31 mouse cellular contexts compared by ENCODE assay signal in the genomic region with DNA sequence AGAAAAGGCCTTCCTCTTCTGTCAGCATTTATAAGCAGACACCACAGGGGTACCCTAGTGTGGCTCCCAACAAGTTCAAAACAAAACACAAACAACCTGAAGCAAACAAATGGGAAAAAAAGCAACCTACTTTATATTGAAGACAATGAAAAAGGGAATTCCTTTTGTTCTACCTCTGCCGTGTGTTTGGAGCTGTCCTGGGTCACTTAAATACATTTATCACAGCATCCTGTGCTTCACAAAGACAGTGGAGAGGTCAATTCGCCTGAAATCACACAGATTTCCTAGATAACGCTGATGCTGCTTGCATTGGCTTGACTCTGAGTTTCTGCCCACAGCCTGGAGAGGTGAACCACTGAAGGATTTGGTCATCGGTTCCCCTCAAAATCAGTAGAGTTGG.
"Had no signal": no experiment of that assay in that cellular context is flagged by ENCODE, and none has a peak within 500 bp of the region (broad histone marks: within the 10 kb centered on the region; RNA-seq: fewer than 3 reads in every experiment).

No protein-coding gene starts in this region.

- DNase-seq: left cerebral cortex, postnatal 4 days; liver; liver, embryonic 13.5 days; liver, postnatal 0 days; lung, adult 18-20 months; lung, adult 2 months; lung, embryonic 14.5 days; lung, postnatal 10 days; lung, postnatal 14 days; lung, postnatal 36 days; lung, postnatal 4 days had no signal

- ATAC-seq: liver, embryonic 12.5 days; liver, postnatal 0 days; lung, postnatal 0 days; midbrain, embryonic 13.5 days; midbrain, embryonic 15.5 days; midbrain, embryonic 16.5 days had no signal

- H3K27me3 ChIP-seq: limb, embryonic 12.5 days; limb, embryonic 13.5 days; limb, embryonic 15.5 days; liver, embryonic 12.5 days; liver, embryonic 13.5 days; liver, embryonic 15.5 days; lung, embryonic 15.5 days; megakaryocyte, embryonic 14.5 days; midbrain, embryonic 12.5 days; midbrain, embryonic 13.5 days; midbrain, embryonic 15.5 days; neural tube, embryonic 12.5 days had no signal

- H3K4me2 ChIP-seq: limb, embryonic 12.5 days; limb, embryonic 13.5 days; limb, embryonic 15.5 days; liver, embryonic 11.5 days; liver, embryonic 12.5 days; liver, embryonic 13.5 days; liver, embryonic 15.5 days; lung, embryonic 14.5 days; lung, embryonic 15.5 days; midbrain, embryonic 12.5 days; midbrain, embryonic 13.5 days; midbrain, embryonic 15.5 days; neural tube, embryonic 12.5 days had no signal

- H3K4me3 ChIP-seq: left cerebral cortex, adult 2 months; limb, embryonic 10.5 days; limb, embryonic 12.5 days; limb, embryonic 13.5 days; limb, embryonic 15.5 days; liver, embryonic 12.5 days; liver, embryonic 13.5 days; liver, embryonic 15.5 days; lung, embryonic 15.5 days; megakaryocyte, embryonic 14.5 days; midbrain, embryonic 10.5 days; midbrain, embryonic 12.5 days; midbrain, embryonic 13.5 days; midbrain, embryonic 15.5 days; myocyte; neural tube, embryonic 12.5 days had no signal

- H3K9me3 ChIP-seq: limb, embryonic 10.5 days; limb, embryonic 12.5 days; limb, embryonic 13.5 days; limb, embryonic 15.5 days; liver, embryonic 12.5 days; liver, embryonic 13.5 days; liver, embryonic 15.5 days; lung, embryonic 15.5 days; megakaryocyte, embryonic 14.5 days; midbrain, embryonic 10.5 days; midbrain, embryonic 12.5 days; midbrain, embryonic 13.5 days; midbrain, embryonic 15.5 days; neural tube, embryonic 12.5 days had no signal

- H3K4me1 ChIP-seq: limb, embryonic 10.5 days; limb, embryonic 12.5 days; limb, embryonic 13.5 days; limb, embryonic 15.5 days; liver, embryonic 12.5 days; liver, embryonic 13.5 days; liver, embryonic 15.5 days; lung, embryonic 15.5 days; megakaryocyte, embryonic 14.5 days; midbrain, embryonic 10.5 days; midbrain, embryonic 12.5 days; midbrain, embryonic 13.5 days; midbrain, embryonic 15.5 days; neural tube, embryonic 12.5 days had no signal

- H3K9ac ChIP-seq: limb, embryonic 12.5 days; limb, embryonic 13.5 days; limb, embryonic 15.5 days; liver, embryonic 12.5 days; liver, embryonic 13.5 days; liver, embryonic 14.5 days; liver, embryonic 15.5 days; liver, postnatal 0 days; lung, embryonic 14.5 days; lung, embryonic 15.5 days; midbrain, embryonic 12.5 days; midbrain, embryonic 13.5 days; midbrain, embryonic 15.5 days; neural tube, embryonic 12.5 days had no signal

- H3K27ac ChIP-seq: left cerebral cortex, adult 2 months; limb, embryonic 10.5 days; limb, embryonic 12.5 days; limb, embryonic 13.5 days; limb, embryonic 15.5 days; liver, embryonic 12.5 days; liver, embryonic 13.5 days; liver, embryonic 14.5 days; liver, embryonic 15.5 days; lung, embryonic 15.5 days; macrophage; midbrain, embryonic 10.5 days; midbrain, embryonic 12.5 days; midbrain, embryonic 13.5 days; midbrain, embryonic 15.5 days; neural tube, embryonic 12.5 days had no signal
